Mouse (Mus musculus): ENCODE measurements around the gene Map4.

- TF ChIP-seq CTCF (IDR thresholded peaks at IDR 0.05; ENCODE audit: control insufficient read depth, insufficient read depth, insufficient replicate concordance, low read depth, low read length), result no peak
- TF ChIP-seq POLR2A (IDR thresholded peaks at IDR 0.05; ENCODE audit: control insufficient read depth, low read depth, low read length), result no peak
Measured at GRCm38 (mm10) chr9:110097791-110098190, 166.5 kb downstream of the Map4 start.

Data from testis, adult 2 months (tissue).